Mouse (Mus musculus): ENCODE measurements around the gene Slc1a4. TPM values are rescaled to one million over a fixed set of nuclear protein-coding genes. Genes with fewer than 3 reads are reported as not detected.
A peak's percentile ranks its signal among the peaks of the same experiment; 100 is the strongest.

The Slc1a4 gene
- total and polyA plus RNA-seq, 2 experiments: 1.8 to 3.3 TPM

- no peaks in the 10 kb centered on the region for H3K79me2 ChIP-seq (ENCODE audit: control insufficient read depth, insufficient read depth, low read length)
- no peaks in the 10 kb centered on the region for H3K27me3 ChIP-seq (ENCODE audit: control insufficient read depth, insufficient read depth, low read length)
- DNase-seq (ENCODE audit: extremely low read depth, low read depth, low spot score): peak; percentile 57
- no peaks in the 10 kb centered on the region for H3K36me3 ChIP-seq (ENCODE audit: control insufficient read depth, insufficient read depth, low read length)
- H3K9ac ChIP-seq (ENCODE audit: low read depth, low read length): no peak overlapping the region
- TF ChIP-seq CTCF (IDR thresholded peaks at IDR 0.05; ENCODE audit: low read depth, low read length) (no peak), POLR2A (IDR thresholded peaks at IDR 0.05; ENCODE audit: extremely low read depth, insufficient read depth, low read length) (no peak)
- no peak overlapping the region for H3K27ac ChIP-seq (replicated peaks; ENCODE audit: insufficient read depth, low read depth, low read length)
- peaks cover 2% of the 10 kb centered on the region; the same call in 1 of the 2 replicates for H3K4me1 ChIP-seq (ENCODE audit: control insufficient read depth, insufficient read depth, low read length)
- WGBS: 34% methylated on average over 9 of the region's 9 CpGs
- H3K4me3 ChIP-seq (ENCODE audit: insufficient read depth, low read depth, low read length): no peak overlapping the region
Observed at GRCm38 (mm10) chr11:20331027-20331689, 1.4 kb downstream of the Slc1a4 start.

GRCm38 (mm10) chr11:20329711-20330110 is 2.8 kb downstream of the Slc1a4 start:
- no peak for TF ChIP-seq CTCF (IDR thresholded peaks at IDR 0.05; ENCODE audit: low read depth, low read length)
- TF ChIP-seq POLR2A (IDR thresholded peaks at IDR 0.05; ENCODE audit: extremely low read depth, insufficient read depth, low read length): no peak
- no peaks in the 10 kb centered on the region for H3K36me3 ChIP-seq (ENCODE audit: control insufficient read depth, insufficient read depth, low read length)
- DNase-seq (ENCODE audit: extremely low read depth, low read depth, low spot score): no peak
- 85% methylated on average over 5 of the region's 5 CpGs for WGBS
- H3K4me3 ChIP-seq (ENCODE audit: insufficient read depth, low read depth, low read length): no peak overlapping the region
- no peak overlapping the region for H3K9ac ChIP-seq (ENCODE audit: low read depth, low read length)
- peaks cover 2% of the 10 kb centered on the region; the same call in 1 of the 2 replicates for H3K4me1 ChIP-seq (ENCODE audit: control insufficient read depth, insufficient read depth, low read length)
- H3K27me3 ChIP-seq (ENCODE audit: control insufficient read depth, insufficient read depth, low read length): no peaks in the 10 kb centered on the region
- H3K27ac ChIP-seq (replicated peaks; ENCODE audit: insufficient read depth, low read depth, low read length): no peak overlapping the region
- H3K79me2 ChIP-seq (ENCODE audit: control insufficient read depth, insufficient read depth, low read length): no peaks in the 10 kb centered on the region

- Histone ChIP-seq H3K27me3 (ENCODE audit: control insufficient read depth, insufficient read depth, low read length) (no peaks in the 10 kb centered on the region), H3K4me3 (ENCODE audit: insufficient read depth, low read depth, low read length) (no peak overlapping the region), H3K36me3 (ENCODE audit: control insufficient read depth, insufficient read depth, low read length) (no peaks in the 10 kb centered on the region), H3K4me1 (ENCODE audit: control insufficient read depth, insufficient read depth, low read length) (peaks cover 2% of the 10 kb centered on the region; the same call in 1 of the 2 replicates), H3K9ac (ENCODE audit: low read depth, low read length) (no peak overlapping the region), H3K27ac (replicated peaks; ENCODE audit: insufficient read depth, low read depth, low read length) (no peak overlapping the region), H3K79me2 (ENCODE audit: control insufficient read depth, insufficient read depth, low read length) (no peaks in the 10 kb centered on the region)
- no peak for TF ChIP-seq CTCF (IDR thresholded peaks at IDR 0.05; ENCODE audit: low read depth, low read length)
- no peak for DNase-seq (ENCODE audit: extremely low read depth, low read depth, low spot score)
- 71% methylated on average over 6 of the region's 6 CpGs for WGBS
Observed at GRCm38 (mm10) chr11:20328771-20329170, 3.7 kb downstream of the Slc1a4 start.

- H3K9ac ChIP-seq (ENCODE audit: low read depth, low read length): no peak overlapping the region
- no peaks in the 10 kb centered on the region for H3K27me3 ChIP-seq (ENCODE audit: control insufficient read depth, insufficient read depth, low read length)
- H3K4me3 ChIP-seq (ENCODE audit: insufficient read depth, low read depth, low read length): no peak overlapping the region
- no peak for DNase-seq (ENCODE audit: extremely low read depth, low read depth, low spot score)
- no peaks in the 10 kb centered on the region; the same call in 1 of the 2 replicates for H3K4me1 ChIP-seq (ENCODE audit: control insufficient read depth, insufficient read depth, low read length)
- no peaks in the 10 kb centered on the region for H3K36me3 ChIP-seq (ENCODE audit: control insufficient read depth, insufficient read depth, low read length)
- WGBS: 89% methylated on average over 11 of the region's 11 CpGs
- no peak overlapping the region for H3K27ac ChIP-seq (replicated peaks; ENCODE audit: insufficient read depth, low read depth, low read length)
- no peaks in the 10 kb centered on the region for H3K79me2 ChIP-seq (ENCODE audit: control insufficient read depth, insufficient read depth, low read length)
- TF ChIP-seq CTCF (IDR thresholded peaks at IDR 0.05; ENCODE audit: low read depth, low read length) (no peak), POLR2A (IDR thresholded peaks at IDR 0.05; ENCODE audit: extremely low read depth, insufficient read depth, low read length) (no peak)
Observed at GRCm38 (mm10) chr11:20326328-20326995, 6.1 kb downstream of the Slc1a4 start.

- Histone ChIP-seq H3K36me3 (ENCODE audit: control insufficient read depth, insufficient read depth, low read length) (no peaks in the 10 kb centered on the region), H3K9ac (ENCODE audit: low read depth, low read length) (no peak overlapping the region), H3K4me1 (ENCODE audit: control insufficient read depth, insufficient read depth, low read length) (no peaks in the 10 kb centered on the region), H3K4me3 (ENCODE audit: insufficient read depth, low read depth, low read length) (no peak overlapping the region), H3K27ac (replicated peaks; ENCODE audit: insufficient read depth, low read depth, low read length) (no peak overlapping the region), H3K27me3 (ENCODE audit: control insufficient read depth, insufficient read depth, low read length) (no peaks in the 10 kb centered on the region), H3K79me2 (ENCODE audit: control insufficient read depth, insufficient read depth, low read length) (no peaks in the 10 kb centered on the region)
- TF ChIP-seq POLR2A (IDR thresholded peaks at IDR 0.05; ENCODE audit: extremely low read depth, insufficient read depth, low read length) (no peak), CTCF (IDR thresholded peaks at IDR 0.05; ENCODE audit: low read depth, low read length) (no peak)
- no peak for DNase-seq (ENCODE audit: extremely low read depth, low read depth, low spot score)
- WGBS: 47% methylated on average over 9 of the region's 9 CpGs
Observed at GRCm38 (mm10) chr11:20325073-20325694, 7.3 kb downstream of the Slc1a4 start.
